Mouse (Mus musculus): ENCODE results near the gene Mfrp. TPM values are rescaled to one million over a fixed set of nuclear protein-coding genes. Genes with fewer than 3 reads are reported as not detected.

The Mfrp gene
- polyA plus RNA-seq, 1 experiment from 2014 or later, result 0.30 TPM

DNA sequence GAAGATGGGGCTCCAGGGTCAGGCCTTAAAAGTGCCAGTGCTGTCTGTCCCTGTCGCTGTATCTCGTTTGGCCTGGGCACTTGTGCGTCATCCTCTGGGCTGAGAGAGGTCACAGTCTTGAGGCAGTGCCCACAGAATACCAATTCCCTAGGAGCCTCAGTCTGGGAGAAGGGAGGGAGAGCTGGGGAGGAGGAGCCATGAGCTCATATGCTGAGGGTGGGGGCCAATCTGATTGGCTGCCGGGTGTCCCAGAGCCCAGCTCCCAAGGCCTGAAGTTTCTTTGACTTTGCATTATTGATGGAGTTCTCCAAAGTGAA lies 29.0 kb upstream of the Mfrp start:
- no peaks in the 10 kb centered on the region for H3K36me3 ChIP-seq
- no peak overlapping the region for H3K9ac ChIP-seq
- ATAC-seq (ENCODE audit: low FRiP score), result peak; percentile 51
- WGBS, result 15% methylated on average over 4 of the region's 4 CpGs
- peak overlapping the region; percentile 74 for H3K27ac ChIP-seq
- no peak overlapping the region for H3K4me3 ChIP-seq
- peak overlapping the region; percentile 35 for H3K4me2 ChIP-seq (replicated peaks)
- no peaks in the 10 kb centered on the region for H3K9me3 ChIP-seq (replicated peaks)
- H3K4me1 ChIP-seq, result peaks cover 42% of the 10 kb centered on the region
- H3K27me3 ChIP-seq, result peaks cover 2% of the 10 kb centered on the region; the same call in 1 of the 2 replicates

DNA sequence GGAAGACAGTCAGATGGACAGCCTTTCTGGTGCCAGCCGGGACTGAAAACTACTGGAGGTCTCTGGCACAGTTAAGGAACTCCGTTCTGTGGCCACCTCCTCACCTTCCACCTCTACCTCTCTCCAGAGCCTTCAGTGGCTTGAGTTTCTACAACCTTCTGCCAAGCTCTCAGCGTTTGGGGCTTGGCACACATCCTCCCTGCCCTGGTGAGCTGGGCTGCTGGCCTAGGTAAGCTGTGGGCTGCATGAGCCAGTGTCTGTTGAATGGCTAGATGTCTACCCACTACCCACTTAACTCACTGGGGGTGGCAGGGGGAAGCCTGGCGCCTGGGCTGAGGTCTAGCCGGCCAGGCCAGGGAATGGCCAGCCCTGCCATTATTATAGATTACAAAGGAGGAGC lies 28.4 kb upstream of the Mfrp start:
- Histone ChIP-seq H3K4me2 (replicated peaks) (peak overlapping the region; percentile 21), H3K4me1 (peaks cover 42% of the 10 kb centered on the region), H3K36me3 (no peaks in the 10 kb centered on the region), H3K27ac (peak overlapping the region; percentile 74), H3K9me3 (replicated peaks) (no peaks in the 10 kb centered on the region), H3K9ac (no peak overlapping the region), H3K27me3 (peaks cover 6% of the 10 kb centered on the region; the same call in 1 of the 2 replicates), H3K4me3 (no peak overlapping the region)
- ATAC-seq (ENCODE audit: low FRiP score), result no peak
- 34% methylated on average over 5 of the region's 5 CpGs for WGBS

DNA sequence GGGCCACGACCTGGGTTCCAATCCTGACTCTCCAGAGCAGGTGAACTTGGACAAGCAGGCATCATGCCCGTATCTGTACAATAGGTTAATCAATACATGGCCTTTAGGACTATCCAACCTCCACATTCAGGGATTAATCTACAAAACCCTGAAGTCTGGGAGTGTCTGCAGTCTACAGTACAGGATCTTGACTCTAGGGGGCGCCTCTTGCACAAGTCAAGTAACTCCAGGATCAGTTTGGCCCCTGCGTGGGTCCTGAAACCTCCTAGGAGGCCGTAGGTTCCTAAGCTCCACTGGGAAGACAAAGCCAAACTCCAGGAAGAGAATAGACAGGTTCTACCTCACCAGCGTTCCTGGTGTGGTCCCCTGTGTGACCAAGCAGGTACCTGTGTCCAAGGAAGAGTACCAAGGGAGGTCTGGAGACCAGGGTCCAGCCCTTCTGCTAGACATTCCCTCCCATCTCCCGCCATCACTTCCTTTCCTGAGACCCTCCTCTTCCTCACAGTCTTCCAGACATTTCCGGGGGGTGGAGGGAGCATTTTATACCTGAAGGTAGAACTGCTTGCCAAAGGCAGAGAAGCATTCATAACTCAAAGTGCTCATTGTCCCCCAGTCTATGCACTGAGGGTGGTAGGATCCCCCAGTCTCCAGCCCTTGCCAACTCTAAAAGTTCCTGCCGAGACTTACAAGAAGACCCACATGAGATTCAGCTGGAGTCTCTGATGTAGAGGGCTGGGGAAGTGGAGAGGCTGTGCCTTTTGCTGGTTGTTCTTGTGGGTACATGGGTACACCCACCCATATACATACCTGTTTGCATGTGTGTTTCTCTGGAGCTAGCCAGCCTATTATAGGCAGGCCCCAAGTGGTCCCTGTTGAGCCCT lies 26.9 kb upstream of the Mfrp start:
- no peak overlapping the region for H3K9ac ChIP-seq
- H3K9me3 ChIP-seq (replicated peaks), result no peaks in the 10 kb centered on the region
- no peaks in the 10 kb centered on the region for H3K36me3 ChIP-seq
- WGBS, result 57% methylated on average over 9 of the region's 9 CpGs
- H3K27ac ChIP-seq, result no peak overlapping the region
- no peak overlapping the region for H3K4me2 ChIP-seq (replicated peaks)
- H3K4me1 ChIP-seq, result peaks cover 44% of the 10 kb centered on the region
- no peak overlapping the region for H3K4me3 ChIP-seq
- peaks cover 6% of the 10 kb centered on the region; the same call in 1 of the 2 replicates for H3K27me3 ChIP-seq
- ATAC-seq (ENCODE audit: low FRiP score), result no peak

DNA sequence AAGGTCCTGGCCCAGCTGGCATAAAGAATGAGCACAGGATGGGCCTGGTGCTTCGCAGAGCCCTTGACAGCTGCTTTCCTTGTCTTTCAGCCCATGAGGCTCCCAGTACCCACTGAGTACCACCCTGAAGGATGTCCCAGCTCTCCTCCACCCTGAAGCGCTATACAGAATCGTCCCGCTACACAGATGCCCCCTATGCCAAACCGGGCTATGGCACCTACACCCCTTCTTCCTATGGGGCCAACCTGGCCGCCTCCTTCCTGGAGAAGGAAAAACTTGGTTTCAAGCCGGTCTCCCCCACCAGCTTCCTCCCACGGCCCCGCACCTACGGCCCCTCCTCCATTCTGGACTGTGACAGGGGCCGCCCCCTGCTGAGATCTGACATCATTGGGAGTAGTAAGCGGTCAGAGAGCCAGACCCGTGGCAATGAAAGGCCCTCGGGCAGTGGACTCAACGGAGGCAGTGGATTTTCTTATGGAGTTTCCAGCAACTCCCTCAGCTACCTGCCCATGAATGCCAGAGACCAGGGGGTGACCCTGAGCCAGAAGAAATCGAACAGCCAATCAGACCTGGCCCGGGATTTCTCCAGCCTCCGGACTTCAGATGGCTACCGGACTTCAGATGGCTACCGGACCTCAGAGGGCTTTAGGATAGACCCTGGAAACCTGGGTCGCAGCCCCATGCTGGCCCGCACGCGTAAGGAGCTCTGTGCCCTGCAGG lies 26.1 kb upstream of the Mfrp start:
- no peak overlapping the region for H3K9ac ChIP-seq
- no peak overlapping the region for H3K27ac ChIP-seq
- no peak overlapping the region for H3K4me2 ChIP-seq (replicated peaks)
- no peak overlapping the region for H3K4me3 ChIP-seq
- WGBS, result 67% methylated on average over 24 of the region's 24 CpGs
- H3K27me3 ChIP-seq, result peaks cover 6% of the 10 kb centered on the region; the same call in 1 of the 2 replicates
- H3K4me1 ChIP-seq, result peaks cover 41% of the 10 kb centered on the region
- H3K9me3 ChIP-seq (replicated peaks), result no peaks in the 10 kb centered on the region
- no peaks in the 10 kb centered on the region for H3K36me3 ChIP-seq
- no peak for ATAC-seq (ENCODE audit: low FRiP score)

DNA sequence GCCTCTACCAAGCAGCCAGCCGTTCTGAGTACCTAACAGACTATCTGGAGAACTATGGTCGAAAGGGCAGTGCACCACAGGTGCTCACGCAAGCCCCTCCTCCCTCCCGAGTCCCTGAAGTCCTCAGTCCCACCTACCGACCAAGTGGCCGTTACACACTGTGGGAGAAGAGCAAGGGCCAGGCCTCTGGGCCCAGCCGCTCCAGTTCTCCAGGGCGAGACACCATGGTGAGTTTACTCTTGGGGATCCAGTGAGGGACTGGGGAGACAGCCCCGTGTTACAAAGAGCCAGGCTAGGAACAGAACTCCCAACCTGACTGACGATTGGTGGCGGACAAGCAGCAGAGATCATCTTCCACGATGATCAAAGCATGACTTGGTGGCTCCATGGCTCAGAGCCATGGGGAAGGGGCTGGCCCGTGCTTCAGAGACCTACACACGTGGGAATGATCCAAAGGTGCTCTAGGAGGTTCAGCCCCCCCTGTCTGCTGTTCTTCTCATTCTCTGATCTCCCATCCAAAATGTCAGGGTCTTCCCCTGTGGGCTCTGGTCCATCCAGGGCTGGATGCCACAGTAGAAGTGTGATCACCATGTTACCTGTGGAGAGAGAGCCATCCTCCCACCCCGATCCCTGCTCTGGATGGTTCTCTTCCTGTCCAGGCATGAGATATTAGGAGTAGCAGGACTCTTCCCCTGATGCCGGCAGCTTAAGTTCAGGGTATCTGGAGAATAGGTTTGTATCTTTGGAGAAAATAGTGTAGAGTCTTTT lies 25.3 kb upstream of the Mfrp start:
- no peak overlapping the region for H3K4me2 ChIP-seq (replicated peaks)
- H3K27ac ChIP-seq, result no peak overlapping the region
- ATAC-seq (ENCODE audit: low FRiP score), result no peak
- WGBS, result 63% methylated on average over 16 of the region's 16 CpGs
- no peak overlapping the region for H3K4me3 ChIP-seq
- H3K27me3 ChIP-seq, result peaks cover 9% of the 10 kb centered on the region; the same call in 1 of the 2 replicates
- H3K9me3 ChIP-seq (replicated peaks), result no peaks in the 10 kb centered on the region
- H3K9ac ChIP-seq, result no peak overlapping the region
- H3K4me1 ChIP-seq, result peaks cover 34% of the 10 kb centered on the region
- no peaks in the 10 kb centered on the region for H3K36me3 ChIP-seq

DNA sequence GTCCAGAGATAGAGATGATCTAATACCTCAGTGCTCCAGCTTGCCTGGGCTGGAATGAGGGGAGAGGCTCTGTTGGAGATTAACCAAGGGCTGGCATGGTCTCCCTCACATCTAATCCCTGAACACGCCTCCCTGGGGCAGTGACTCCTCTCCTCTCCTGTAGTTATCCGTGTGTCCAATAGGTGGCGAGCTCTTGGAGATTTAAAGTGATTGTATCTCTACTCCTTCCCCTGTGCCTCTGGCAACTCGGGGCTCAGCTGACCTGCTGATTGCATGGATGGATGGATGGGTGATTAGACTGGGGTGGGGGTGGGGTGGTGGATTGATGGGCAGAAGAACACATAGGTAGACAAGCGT lies 24.8 kb upstream of the Mfrp start:
- Histone ChIP-seq H3K27ac (no peak overlapping the region), H3K9ac (no peak overlapping the region), H3K27me3 (peaks cover 9% of the 10 kb centered on the region; the same call in 1 of the 2 replicates), H3K4me1 (peaks cover 29% of the 10 kb centered on the region), H3K4me3 (no peak overlapping the region), H3K4me2 (replicated peaks) (no peak overlapping the region), H3K36me3 (no peaks in the 10 kb centered on the region), H3K9me3 (replicated peaks) (no peaks in the 10 kb centered on the region)
- ATAC-seq (ENCODE audit: low FRiP score), result no peak; the same call in 1 of the 2 replicates
- 19% methylated on average over 5 of the region's 5 CpGs for WGBS

DNA sequence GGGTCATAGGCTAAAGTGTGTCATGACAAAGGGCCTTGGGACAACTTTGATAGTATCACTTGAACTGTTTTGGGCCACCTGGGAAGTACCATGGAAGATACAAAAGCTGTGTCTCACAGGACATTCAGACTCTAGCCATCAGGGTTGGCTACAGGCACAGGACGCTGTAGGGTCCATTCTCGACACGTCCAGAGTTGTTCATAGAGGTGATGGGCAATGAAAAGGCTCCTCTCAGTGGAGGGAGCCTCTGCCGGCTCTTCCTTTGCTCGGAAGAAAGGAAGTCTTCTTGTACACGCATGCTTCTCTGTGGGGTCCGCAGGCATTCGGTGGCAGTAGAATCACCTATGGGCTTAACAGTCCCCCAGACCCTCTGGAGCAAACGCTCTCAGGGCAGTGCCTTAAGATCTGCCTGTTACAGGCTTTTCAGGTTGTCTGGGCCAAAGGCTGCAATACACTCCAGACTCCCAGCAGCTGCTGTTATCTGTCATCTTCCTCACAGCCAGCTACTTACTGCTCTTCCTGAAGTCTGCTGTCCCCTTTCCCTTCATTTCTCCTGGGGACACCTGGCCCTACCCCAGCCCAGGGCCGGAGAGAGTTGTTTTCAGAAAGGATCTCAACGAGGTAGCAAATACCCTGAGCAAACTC lies 24.1 kb upstream of the Mfrp start:
- 87% methylated on average over 11 of the region's 11 CpGs for WGBS
- no peaks in the 10 kb centered on the region for H3K36me3 ChIP-seq
- H3K4me1 ChIP-seq, result peaks cover 23% of the 10 kb centered on the region
- H3K4me3 ChIP-seq, result no peak overlapping the region
- no peak for ATAC-seq (ENCODE audit: low FRiP score)
- H3K27me3 ChIP-seq, result peaks cover 14% of the 10 kb centered on the region; the same call in 1 of the 2 replicates
- no peak overlapping the region for H3K4me2 ChIP-seq (replicated peaks)
- H3K9me3 ChIP-seq (replicated peaks), result no peaks in the 10 kb centered on the region
- H3K27ac ChIP-seq, result no peak overlapping the region
- no peak overlapping the region for H3K9ac ChIP-seq

DNA sequence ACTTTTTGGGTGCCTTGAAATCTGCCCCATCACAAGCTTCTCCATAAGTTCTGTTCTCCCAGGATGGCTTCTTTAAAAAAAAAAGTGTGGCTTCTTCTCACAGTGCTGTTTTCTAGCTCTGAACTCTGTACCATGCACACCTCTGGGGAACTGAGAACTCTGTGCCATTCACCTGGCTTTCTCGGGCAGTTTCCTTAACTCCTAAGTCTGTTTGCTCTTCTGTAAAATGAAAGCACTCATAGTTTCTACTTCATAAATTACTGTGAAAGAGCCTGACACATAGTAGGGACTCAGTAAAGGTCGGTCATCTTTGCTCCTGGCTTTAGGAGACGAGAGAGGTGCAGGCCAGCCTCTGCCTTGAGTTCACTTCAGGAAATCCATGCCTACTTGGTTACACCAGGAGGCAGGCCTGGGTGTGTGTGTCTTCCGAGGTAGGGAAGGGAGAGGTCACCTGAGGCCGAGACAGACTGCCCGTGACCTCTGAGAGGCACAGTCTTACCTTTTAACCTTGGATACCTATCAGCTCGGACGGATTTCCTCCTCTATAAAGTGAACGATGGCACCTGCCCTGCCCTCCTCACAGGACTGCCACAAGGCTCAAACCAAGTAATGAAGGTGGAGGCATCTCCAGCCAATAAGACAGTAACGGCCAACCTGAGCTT lies 23.3 kb upstream of the Mfrp start:
- Histone ChIP-seq H3K4me2 (replicated peaks) (no peak overlapping the region), H3K9ac (no peak overlapping the region), H3K4me3 (no peak overlapping the region), H3K36me3 (no peaks in the 10 kb centered on the region), H3K27ac (no peak overlapping the region), H3K4me1 (peaks cover 14% of the 10 kb centered on the region), H3K9me3 (replicated peaks) (no peaks in the 10 kb centered on the region), H3K27me3 (peaks cover 21% of the 10 kb centered on the region)
- 84% methylated on average over 10 of the region's 10 CpGs for WGBS
- ATAC-seq (ENCODE audit: low FRiP score), result no peak

DNA sequence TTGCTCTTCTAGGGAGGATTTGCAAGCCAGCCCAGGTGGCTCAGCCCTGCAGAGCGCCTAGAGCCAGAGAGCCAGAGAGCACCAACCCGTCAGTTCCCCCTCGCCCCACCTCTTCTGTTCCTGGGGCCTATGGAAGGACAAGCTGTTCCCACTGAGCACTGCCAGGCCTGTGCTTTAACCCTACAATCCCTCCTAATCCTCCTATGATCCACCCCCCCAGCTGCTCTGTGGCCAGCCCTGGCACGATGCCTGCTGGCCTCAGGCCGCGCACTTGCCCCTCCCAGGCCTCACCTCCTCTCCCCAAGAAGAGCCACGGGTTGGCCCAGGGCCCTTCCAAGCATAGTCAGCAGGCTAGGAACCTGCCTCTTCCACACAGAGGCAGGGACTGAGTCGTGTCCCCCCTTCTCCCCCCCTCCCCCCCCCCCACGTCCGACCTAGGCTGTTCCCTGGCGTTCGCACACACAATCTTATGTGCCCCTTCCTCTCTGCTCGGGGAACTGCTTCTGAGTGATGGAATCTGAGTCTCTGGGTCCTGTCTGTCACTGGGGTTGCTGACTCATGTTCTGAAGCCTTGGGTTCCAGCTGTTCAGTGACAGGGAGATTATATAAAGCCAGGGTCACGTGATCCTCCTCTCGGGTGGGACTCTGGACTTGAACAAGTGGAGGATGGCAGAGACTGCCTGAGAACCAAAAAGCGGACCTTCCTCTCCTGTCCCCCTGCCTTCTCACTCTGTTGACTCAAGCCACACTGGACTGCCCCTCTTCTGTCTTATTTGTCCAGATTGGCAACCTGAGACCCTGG lies 22.4 kb upstream of the Mfrp start:
- no peak overlapping the region for H3K4me3 ChIP-seq
- 0 out of 2 replicates have a peak, but pooled peaks have one; percentile 38 for ATAC-seq (ENCODE audit: low FRiP score)
- H3K27ac ChIP-seq, result no peak overlapping the region
- H3K9me3 ChIP-seq (replicated peaks), result no peaks in the 10 kb centered on the region
- H3K9ac ChIP-seq, result no peak overlapping the region
- peaks cover 19% of the 10 kb centered on the region for H3K4me1 ChIP-seq
- peaks cover 30% of the 10 kb centered on the region for H3K27me3 ChIP-seq
- no peaks in the 10 kb centered on the region for H3K36me3 ChIP-seq
- WGBS, result 45% methylated on average over 16 of the region's 16 CpGs
- no peak overlapping the region for H3K4me2 ChIP-seq (replicated peaks)

DNA sequence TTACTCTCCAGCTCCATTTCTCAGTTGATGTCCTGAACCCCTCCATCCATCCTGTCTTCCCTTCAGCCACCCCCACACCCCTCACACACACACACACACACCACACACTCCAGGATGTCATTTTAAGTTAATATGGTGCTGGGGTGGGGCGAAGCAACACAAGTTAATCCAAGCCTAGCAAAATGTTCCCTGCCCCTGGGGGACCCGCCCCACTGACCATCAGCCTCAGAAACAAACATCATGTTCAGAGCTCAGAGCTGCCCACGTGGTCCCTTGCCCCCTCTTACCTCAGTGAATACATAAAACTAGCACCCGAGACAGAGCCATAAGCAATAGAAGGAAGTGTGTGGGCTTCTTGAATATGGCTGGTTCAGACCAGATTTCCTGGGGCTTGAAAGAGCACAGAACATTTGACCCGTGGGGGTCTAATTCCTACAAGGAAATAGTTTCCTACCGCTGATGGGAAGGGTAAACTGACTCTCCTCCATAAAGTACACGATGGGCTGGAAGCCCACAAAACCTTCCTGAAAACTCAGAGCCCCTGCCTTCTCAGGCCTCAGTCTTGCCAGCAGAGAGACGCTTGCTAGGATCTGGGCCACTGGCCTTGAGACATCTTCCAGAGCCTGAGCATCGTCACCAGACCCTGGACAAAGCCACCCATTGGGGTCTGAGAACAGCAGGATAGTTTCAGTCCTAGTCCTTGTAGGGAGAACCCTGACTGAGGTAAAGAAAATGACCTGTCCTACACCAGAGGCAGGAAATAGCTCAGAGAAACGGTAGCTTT lies 21.3 kb upstream of the Mfrp start:
- no peak overlapping the region for H3K27ac ChIP-seq
- peaks cover 30% of the 10 kb centered on the region for H3K4me1 ChIP-seq
- peaks cover 37% of the 10 kb centered on the region for H3K27me3 ChIP-seq
- WGBS, result 72% methylated on average over 10 of the region's 10 CpGs
- H3K9me3 ChIP-seq (replicated peaks), result no peaks in the 10 kb centered on the region
- H3K36me3 ChIP-seq, result no peaks in the 10 kb centered on the region
- no peak overlapping the region for H3K4me3 ChIP-seq
- H3K4me2 ChIP-seq (replicated peaks), result no peak overlapping the region
- H3K9ac ChIP-seq, result no peak overlapping the region
- no peak for ATAC-seq (ENCODE audit: low FRiP score)

Measured in hindbrain, embryonic 12.5 days (tissue).